Mouse (Mus musculus) heart, embryonic 16.5 days (tissue): Measurements from ENCODE around the gene Mia. TPM values are rescaled to one million over a fixed set of nuclear protein-coding genes. Genes with fewer than 3 reads are reported as not detected.

Experiments
- ATAC-seq: fragments of 200-750 bp; cut with Nextera tagmentation; replicated peaks from 2 replicates; pipeline ENCODE4 v1.8.0; 2017; ENCODE audit warnings: moderate number of reproducible peaks; ENCODE audit not compliant: insufficient read depth, low FRiP score; ENCODE audit errors: extremely low read depth
- H3K27ac ChIP-seq: fragments of 300-500 bp; sonication (generic); 2 replicates; pipeline ENCODE4 v1.5.1; 2014; ENCODE audit warnings: mild to moderate bottlenecking, low read length, control low read depth, moderate library complexity
- H3K27me3 ChIP-seq: fragments of 300-500 bp; sonication (generic); 2 replicates; pipeline ENCODE4 v1.6.1; 2014; ENCODE audit warnings: low read length, mixed read lengths; ENCODE audit not compliant: control insufficient read depth, insufficient read depth
- H3K36me3 ChIP-seq: fragments of 300-500 bp; sonication (generic); 2 replicates; pipeline ENCODE4 v1.6.1; 2014; ENCODE audit not compliant: control insufficient read depth, insufficient read depth
- H3K4me1 ChIP-seq: fragments of 300-500 bp; sonication (generic); 2 replicates; pipeline ENCODE4 v1.6.1; 2014; ENCODE audit warnings: low read length, mixed read lengths; ENCODE audit not compliant: control insufficient read depth, insufficient read depth
- H3K4me2 ChIP-seq: fragments of 300-500 bp; sonication (generic); 2 replicates; pipeline ENCODE4 v1.6.1; 2014; ENCODE audit warnings: low read depth, mild to moderate bottlenecking, control low read depth, low read length
- H3K4me3 ChIP-seq: fragments of 300-500 bp; sonication (generic); 2 replicates; pipeline ENCODE4 v1.5.1; 2014; ENCODE audit warnings: mild to moderate bottlenecking, control low read depth, low read length
- H3K9ac ChIP-seq: fragments of 300-500 bp; sonication (generic); 2 replicates; pipeline ENCODE4 v1.6.1; 2014; ENCODE audit warnings: low read length, control low read depth
- H3K9me3 ChIP-seq: fragments of 300-500 bp; sonication (generic); replicated peaks from 2 replicates; pipeline ENCODE4 v1.6.1; 2016; ENCODE audit warnings: low read length; ENCODE audit not compliant: control insufficient read depth
- WGBS: fragments of 180-500 bp; shearing (Covaris S2); extraction: QIAGEN DNeasy Blood & Tissue Kit; methylation state at CpG from one replicate; pipeline ENCODE4 v1.1.7; 2014; 5-methylcytosine and 5-hydroxymethylcytosine counted together
- polyA plus RNA-seq: library from polyadenylated mRNA; unstranded; fragments of >200 nt; fragmentation: Nextera tagmentation; extraction: Ambion mirVana; gene quantifications from 2 replicates; pipeline ENCODE4 v1.2.1, GENCODE M21; 2015

Gene Mia
- polyA plus RNA-seq, 1 experiment from 2014 or later: 5.0 TPM

GRCm38 (mm10) chr7:27193731-27194130 is 12.8 kb upstream of the Mia start:
- no peak for ATAC-seq
- H3K4me3 ChIP-seq: no peak overlapping the region
- no peak overlapping the region for H3K9ac ChIP-seq
- H3K36me3 ChIP-seq: peaks cover 44% of the 10 kb centered on the region
- WGBS: 76% methylated on average over 4 of the region's 4 CpGs
- H3K9me3 ChIP-seq: no peaks in the 10 kb centered on the region
- H3K27ac ChIP-seq: no peak overlapping the region
- H3K27me3 ChIP-seq: no peaks in the 10 kb centered on the region
- no peak overlapping the region for H3K4me2 ChIP-seq
- H3K4me1 ChIP-seq: peaks cover 12% of the 10 kb centered on the region

- no peak overlapping the region for H3K9ac ChIP-seq
- H3K4me3 ChIP-seq: no peak overlapping the region
- peaks cover 55% of the 10 kb centered on the region for H3K36me3 ChIP-seq
- H3K4me2 ChIP-seq: no peak overlapping the region
- no peaks in the 10 kb centered on the region for H3K27me3 ChIP-seq
- H3K27ac ChIP-seq: no peak overlapping the region
- no peaks in the 10 kb centered on the region for H3K9me3 ChIP-seq
- no peak for ATAC-seq
- H3K4me1 ChIP-seq: peaks cover 12% of the 10 kb centered on the region
- WGBS: 89% methylated on average over 5 of the region's 5 CpGs
Observed at GRCm38 (mm10) chr7:27192434-27192833, 11.5 kb upstream of the Mia start.

- ATAC-seq: no peak
- Histone ChIP-seq H3K4me2 (no peak overlapping the region), H3K27me3 (no peaks in the 10 kb centered on the region), H3K4me1 (peaks cover 2% of the 10 kb centered on the region; the same call in 1 of the 2 replicates), H3K9ac (no peak overlapping the region), H3K36me3 (peaks cover 79% of the 10 kb centered on the region), H3K9me3 (peaks cover 3% of the 10 kb centered on the region; the same call in 1 of the 2 replicates), H3K27ac (no peak overlapping the region), H3K4me3 (no peak overlapping the region)
- 94% methylated on average over 10 of the region's 10 CpGs for WGBS
Observed at GRCm38 (mm10) chr7:27189271-27189931, 8.4 kb upstream of the Mia start.

- no peak overlapping the region for H3K4me2 ChIP-seq
- H3K4me1 ChIP-seq: no peaks in the 10 kb centered on the region
Observed at GRCm38 (mm10) chr7:27185986-27186385, 5.0 kb upstream of the Mia start.

GRCm38 (mm10) chr7:27184964-27185363 is 4.0 kb upstream of the Mia start:
- Histone ChIP-seq H3K27ac (no peak overlapping the region), H3K36me3 (peaks cover 50% of the 10 kb centered on the region), H3K9ac (no peak overlapping the region), H3K4me2 (no peak overlapping the region), H3K4me1 (no peaks in the 10 kb centered on the region), H3K4me3 (no peak overlapping the region), H3K27me3 (no peaks in the 10 kb centered on the region), H3K9me3 (peaks cover 3% of the 10 kb centered on the region; the same call in 1 of the 2 replicates)
- WGBS: 61% methylated on average over 3 of the region's 3 CpGs
- no peak for ATAC-seq

More at GRCm38 (mm10) chr7:27185986-27186385, 5.0 kb upstream of the Mia start:
- no peak for ATAC-seq
- H3K27ac ChIP-seq: no peak overlapping the region
- peaks cover 3% of the 10 kb centered on the region; the same call in 1 of the 2 replicates for H3K9me3 ChIP-seq
- H3K27me3 ChIP-seq: no peaks in the 10 kb centered on the region
- no peak overlapping the region for H3K9ac ChIP-seq
- H3K36me3 ChIP-seq: peaks cover 61% of the 10 kb centered on the region
- 90% methylated on average over 5 of the region's 5 CpGs for WGBS
- no peak overlapping the region for H3K4me3 ChIP-seq

- no peak overlapping the region for H3K9ac ChIP-seq
- H3K27ac ChIP-seq: no peak overlapping the region
- H3K4me1 ChIP-seq: peaks cover 13% of the 10 kb centered on the region
- no peak overlapping the region for H3K4me2 ChIP-seq
- WGBS: 68% methylated on average over 1 of the region's 1 CpGs
- H3K27me3 ChIP-seq: no peaks in the 10 kb centered on the region
- peaks cover 3% of the 10 kb centered on the region; the same call in 1 of the 2 replicates for H3K9me3 ChIP-seq
- ATAC-seq: no peak
- no peak overlapping the region for H3K4me3 ChIP-seq
- H3K36me3 ChIP-seq: peaks cover 28% of the 10 kb centered on the region
Observed at GRCm38 (mm10) chr7:27182498-27182897, 1.5 kb upstream of the Mia start.

- peaks cover 2% of the 10 kb centered on the region; the same call in 1 of the 2 replicates for H3K9me3 ChIP-seq
- WGBS: 47% methylated on average over 5 of the region's 5 CpGs
- H3K36me3 ChIP-seq: peaks cover 8% of the 10 kb centered on the region
- peaks cover 13% of the 10 kb centered on the region for H3K4me1 ChIP-seq
- peak overlapping the region; percentile 64; the same call in 1 of the 2 replicates for H3K27ac ChIP-seq
- no peak overlapping the region for H3K4me3 ChIP-seq
- H3K27me3 ChIP-seq: no peaks in the 10 kb centered on the region
- H3K9ac ChIP-seq: no peak overlapping the region
- no peak overlapping the region for H3K4me2 ChIP-seq
- no peak for ATAC-seq
Observed at GRCm38 (mm10) chr7:27180036-27180435, 921 bp downstream of the Mia start.

GRCm38 (mm10) chr7:27179217-27179918 is 1.6 kb downstream of the Mia start:
- Histone ChIP-seq H3K9me3 (no peaks in the 10 kb centered on the region), H3K36me3 (peaks cover 3% of the 10 kb centered on the region; the same call in 1 of the 2 replicates), H3K27me3 (no peaks in the 10 kb centered on the region), H3K4me1 (peaks cover 13% of the 10 kb centered on the region), H3K27ac (peak overlapping the region; percentile 64), H3K4me3 (peak overlapping the region; percentile 89), H3K9ac (peak overlapping the region; percentile 50; the same call in 1 of the 2 replicates), H3K4me2 (peak overlapping the region; percentile 62)
- WGBS: 43% methylated on average over 16 of the region's 16 CpGs
- ATAC-seq: no peak
